Mouse (Mus musculus): ENCODE data around the gene Nfia.

DNA sequence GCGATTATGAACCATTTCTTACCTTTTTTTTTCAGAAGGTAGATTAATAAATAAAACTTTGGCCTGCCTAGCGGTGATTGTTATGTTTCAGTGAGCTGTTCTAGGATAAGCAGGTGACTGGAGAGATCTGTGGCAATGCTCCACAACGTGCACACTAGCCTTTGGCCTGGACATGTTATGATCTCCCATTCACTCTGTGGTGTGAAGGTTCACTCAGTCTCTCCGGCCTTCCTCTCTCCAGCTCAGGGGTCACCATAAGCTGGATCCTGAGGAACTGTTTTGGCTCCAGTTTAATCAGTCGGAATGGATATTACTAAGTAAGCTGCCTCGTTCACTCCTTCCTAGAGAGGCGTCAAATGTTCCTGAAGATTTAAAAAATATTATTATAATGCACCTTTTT lies 139.2 kb downstream of the Nfia start:
- TF ChIP-seq POLR2A (IDR thresholded peaks at IDR 0.05; ENCODE audit: borderline replicate concordance, low read depth, low read length): no peak
- no peak for TF ChIP-seq CTCF (IDR thresholded peaks at IDR 0.05; ENCODE audit: low read depth, low read length)

Measured in bone marrow macrophage, adult 2 months (primary cell).